In the genomic region with DNA sequence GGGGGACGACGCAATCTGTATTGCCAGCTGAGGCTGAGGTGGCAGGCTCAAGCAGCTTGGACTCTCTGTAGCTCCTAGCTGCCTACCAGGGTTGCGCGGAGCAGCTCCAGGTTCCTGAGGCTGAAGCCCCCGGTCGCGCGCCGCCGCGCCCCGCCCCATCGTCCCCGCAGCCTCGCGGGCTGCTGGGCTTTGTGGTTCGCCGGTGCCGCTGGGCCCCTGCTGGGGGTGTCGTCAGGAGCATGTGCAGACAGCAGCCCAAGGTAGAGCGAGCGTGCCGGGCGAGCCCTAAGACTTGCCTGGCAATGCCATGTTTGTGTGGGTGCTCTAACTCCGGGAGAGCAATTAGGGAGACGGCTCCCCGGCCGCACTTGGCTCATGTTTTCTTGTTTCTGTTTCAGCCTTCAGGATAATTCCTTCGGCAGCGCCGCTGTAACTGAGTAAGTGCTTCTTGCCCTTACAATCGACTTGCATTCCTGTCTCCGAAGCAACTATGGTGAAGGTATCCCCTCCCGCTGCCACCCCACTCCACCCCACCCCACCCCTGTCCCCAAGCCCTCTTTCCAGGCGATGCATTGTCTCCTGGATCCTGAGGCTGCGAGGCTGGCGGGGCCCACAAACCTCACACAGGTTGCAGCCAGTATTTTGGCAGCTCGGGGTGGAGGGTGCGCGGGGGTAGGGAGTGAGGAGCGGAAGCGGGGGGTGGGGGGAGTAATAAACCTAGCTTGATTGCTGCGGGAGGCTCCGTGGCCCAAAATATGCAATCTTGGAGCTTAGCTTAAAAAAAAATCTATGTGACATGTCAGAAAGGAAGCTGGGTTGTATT, we compare ENCODE assay signal across 8 mouse cellular contexts. TPM values are rescaled to one million over a fixed set of nuclear protein-coding genes. Genes with fewer than 3 reads are reported as not detected.
DNase-seq lines count a peak whose midpoint lies in the region; ATAC-seq and TF ChIP-seq lines count a peak whose summit lies in the region.

No protein-coding gene starts in this region.

- H3K27ac ChIP-seq in hindbrain, embryonic 13.5 days: peak overlapping the region; percentile 97

- peak overlapping the region; percentile 88 for H3K9ac ChIP-seq in hindbrain, embryonic 13.5 days

- H3K9me3 ChIP-seq in hindbrain, embryonic 13.5 days: no peaks in the 10 kb centered on the region

- in situ Hi-C loops in Patski (cut with MboI; ENCODE audit: low pct_unique_long_range_greater_than_20kb): no loop called here

- POLR2A ChIA-PET in Patski (lab: Charles Lee): interaction anchor here (0.7 kb wide), 1 partner anchor 10 kb away, joined by 4 read pairs; no protein-coding TSS in a partner anchor

- no peak for DNase-seq in Patski (ENCODE audit: low read depth, low spot score)
- peak; percentile 86 for DNase-seq in cerebellum, adult 9-10 months
- peak; percentile 37 to 55 for DNase-seq in frontal cortex, postnatal 25 days (ENCODE audit: low spot score in 2 of 2)
- DNase-seq in left cerebral cortex, adult 11 months (ENCODE audit: low spot score): peak; percentile 62
- peak; percentile 59 for DNase-seq in lung, postnatal 10 days
- peak; percentile 77 for DNase-seq in right cerebral cortex, postnatal 25 days

- 0 out of 2 replicates have a peak, but pooled peaks cover under 1% of the 10 kb centered on the region for H3K36me3 ChIP-seq in hindbrain, embryonic 13.5 days

- H3K27me3 ChIP-seq in Patski: no peaks in the 10 kb centered on the region
- H3K27me3 ChIP-seq in hindbrain, embryonic 13.5 days: no peaks in the 10 kb centered on the region

- H3K4me3 ChIP-seq in hindbrain, embryonic 13.5 days: peak overlapping the region; percentile 65

- no peak for TF ChIP-seq CTCF in Patski (IDR thresholded peaks at IDR 0.05)

- peak; percentile 78 for ATAC-seq in Patski
- ATAC-seq in hindbrain, embryonic 13.5 days (ENCODE audit: low FRiP score): peak; percentile 94
- no peak for ATAC-seq in erythroid progenitor cell, adult 5-6 weeks (replicated peaks; ENCODE audit: low FRiP score, poor library complexity, severe bottlenecking)

- H3K4me2 ChIP-seq in hindbrain, embryonic 13.5 days: peak overlapping the region; percentile 70

- peaks cover 47% of the 10 kb centered on the region for H3K4me1 ChIP-seq in hindbrain, embryonic 13.5 days (replicated peaks)

- CTCF ChIA-PET in Patski (lab: Charles Lee): interaction anchor here (1.0 to 1.5 kb wide), 3 partner anchors 28 to 72 kb away, joined by 3 to 4 read pairs (median 3); no protein-coding TSS in a partner anchor

- 0% methylated on average over 44 of the region's 44 CpGs for WGBS in hindbrain, embryonic 13.5 days

RNA-seq across cellular contexts. Expression of a gene that starts 0.6 kb away (rescaled TPM):
- polyA plus RNA-seq in Patski (2021): 9.2 TPM
- 25.5 and 26.3 TPM in 2 replicates for polyA plus RNA-seq in hindbrain, embryonic 13.5 days (2015; fragmentation: Nextera tagmentation; extraction: Ambion mirVana)
- not detected in 2 replicates for total RNA-seq in erythroid progenitor cell, adult 5-6 weeks (2015; ENCODE audit: low replicate concordance)
- not detected in 2 replicates for total RNA-seq in erythroid progenitor cell, adult 5-6 weeks (2017; ENCODE audit: low replicate concordance)
